23 mouse cellular contexts compared by ENCODE assay signal in the genomic region with DNA sequence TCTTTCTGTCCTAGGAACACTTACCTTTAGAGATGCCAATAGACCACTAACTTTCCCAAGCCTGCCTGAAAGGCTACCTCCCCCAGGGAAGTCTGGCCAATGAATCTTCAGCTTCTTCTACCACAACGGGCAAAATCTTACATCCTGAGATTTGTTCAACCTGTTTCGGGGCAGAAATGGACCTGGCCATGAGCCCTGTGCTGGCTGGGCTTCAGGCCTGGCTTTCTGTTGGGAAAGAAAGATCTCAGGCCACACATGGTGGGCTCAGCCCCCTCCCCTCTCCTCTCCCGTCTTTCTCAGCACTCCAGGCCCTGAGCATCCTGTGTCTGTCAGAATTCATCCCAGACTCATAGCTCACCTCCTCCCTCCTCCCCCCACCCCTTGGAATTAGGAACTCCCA.
DNase-seq lines count a peak whose midpoint lies in the region; ATAC-seq and TF ChIP-seq lines count a peak whose summit lies in the region.
"Had no signal": no experiment of that assay in that cellular context is flagged by ENCODE, and none has a peak within 500 bp of the region (broad histone marks: within the 10 kb centered on the region; RNA-seq: fewer than 3 reads in every experiment).

No protein-coding gene starts in this region.

- intact Hi-C loops in left cerebral cortex, adult 2 months (cut with DNase I): no loop called here
- intact Hi-C loops in left cerebral cortex, postnatal 14 days (cut with DNase I): loop anchor here (5.0 kb wide), 1 partner anchor 229 kb away; a partner anchor contains a TSS

- no peaks in the 10 kb centered on the region for H3K36me3 ChIP-seq in forebrain, embryonic 13.5 days (ENCODE audit: poor library complexity, severe bottlenecking)
- H3K36me3 ChIP-seq in forebrain, embryonic 10.5 days (replicated peaks): peaks cover 32% of the 10 kb centered on the region
- H3K36me3 ChIP-seq in embryonic facial prominence, embryonic 10.5 days (replicated peaks): peaks cover 30% of the 10 kb centered on the region
- H3K36me3 ChIP-seq: embryonic facial prominence, embryonic 12.5 days; forebrain, embryonic 12.5 days; forebrain, embryonic 15.5 days; G1E had no signal

- 0 out of 2 replicates have a peak overlapping the region, but pooled peaks have one; percentile 7 for H3K27ac ChIP-seq in forebrain, embryonic 13.5 days
- no peak overlapping the region for H3K27ac ChIP-seq in forebrain, embryonic 10.5 days
- peak overlapping the region; percentile 34; the same call in 1 of the 2 replicates for H3K27ac ChIP-seq in left cerebral cortex, adult 2 months
- 0 out of 2 replicates have a peak overlapping the region, but pooled peaks have one; percentile 10 for H3K27ac ChIP-seq in embryonic facial prominence, embryonic 10.5 days (replicated peaks)
- H3K27ac ChIP-seq: embryonic facial prominence, embryonic 12.5 days; forebrain, embryonic 12.5 days; forebrain, embryonic 15.5 days had no signal

- H3K9me3 ChIP-seq in forebrain, embryonic 13.5 days (replicated peaks): no peaks in the 10 kb centered on the region
- no peaks in the 10 kb centered on the region for H3K9me3 ChIP-seq in forebrain, embryonic 10.5 days
- no peaks in the 10 kb centered on the region for H3K9me3 ChIP-seq in embryonic facial prominence, embryonic 10.5 days
- H3K9me3 ChIP-seq: embryonic facial prominence, embryonic 12.5 days; forebrain, embryonic 12.5 days; forebrain, embryonic 15.5 days; G1E had no signal

- 62% methylated on average over 3 of the region's 3 CpGs for whole genome bisulfite sequencing in forebrain, embryonic 13.5 days
- 66% methylated on average over 3 of the region's 3 CpGs for WGBS in forebrain, embryonic 10.5 days
- WGBS in embryonic facial prominence, embryonic 10.5 days: 61% methylated on average over 3 of the region's 3 CpGs

- H3K4me3 ChIP-seq in forebrain, embryonic 13.5 days: no peak overlapping the region
- no peak overlapping the region for H3K4me3 ChIP-seq in forebrain, embryonic 10.5 days
- H3K4me3 ChIP-seq in left cerebral cortex, adult 2 months: no peak overlapping the region
- no peak overlapping the region for H3K4me3 ChIP-seq in embryonic facial prominence, embryonic 10.5 days
- H3K4me3 ChIP-seq: embryonic facial prominence, embryonic 12.5 days; forebrain, embryonic 12.5 days; forebrain, embryonic 15.5 days had no signal

- H3K4me1 ChIP-seq in forebrain, embryonic 13.5 days: peaks cover 35% of the 10 kb centered on the region
- peaks cover 50% of the 10 kb centered on the region for H3K4me1 ChIP-seq in forebrain, embryonic 10.5 days
- H3K4me1 ChIP-seq in embryonic facial prominence, embryonic 10.5 days: peaks cover 31% of the 10 kb centered on the region

- ATAC-seq in cerebellum, adult (ENCODE audit: insufficient number of reproducible peaks, low FRiP score, low TSS enrichment): no peak
- ATAC-seq in forebrain, embryonic 13.5 days: no peak
- ATAC-seq: activated CD4-positive, CD25-positive, alpha-beta regulatory T cell, adult 4 months; CD4-positive, CD25-positive, alpha-beta regulatory T cell, adult 4 months; forebrain, embryonic 15.5 days; Patski had no signal

- H3K9ac ChIP-seq in forebrain, embryonic 13.5 days: no peak overlapping the region
- H3K9ac ChIP-seq: embryonic facial prominence, embryonic 12.5 days; forebrain, embryonic 12.5 days; forebrain, embryonic 15.5 days; forebrain, postnatal 0 days had no signal

- no peak for TF ChIP-seq CTCF in left cerebral cortex, adult 2 months (IDR thresholded peaks at IDR 0.05)

- no peak overlapping the region for H3K4me2 ChIP-seq in forebrain, embryonic 13.5 days
- H3K4me2 ChIP-seq: embryonic facial prominence, embryonic 12.5 days; forebrain, embryonic 12.5 days; forebrain, embryonic 15.5 days had no signal

- no peaks in the 10 kb centered on the region for H3K27me3 ChIP-seq in forebrain, embryonic 13.5 days
- no peaks in the 10 kb centered on the region for H3K27me3 ChIP-seq in forebrain, embryonic 10.5 days (ENCODE audit: poor library complexity, severe bottlenecking)
- H3K27me3 ChIP-seq in embryonic facial prominence, embryonic 10.5 days (replicated peaks; ENCODE audit: low read depth, poor library complexity, severe bottlenecking): no peaks in the 10 kb centered on the region
- H3K27me3 ChIP-seq: embryonic facial prominence, embryonic 12.5 days; forebrain, embryonic 12.5 days; forebrain, embryonic 15.5 days had no signal

- DNase-seq in cerebellum, postnatal 10 days: peak; percentile 60 to 66
- no peak for DNase-seq in forebrain, embryonic 10.5 days (ENCODE audit: extremely low spot score, low spot score)
- no peak for DNase-seq in left cerebral cortex, adult 2 months (ENCODE audit: extremely low spot score in 1 of 2, low spot score in 2 of 2)
- no peak for DNase-seq in left cerebral cortex, postnatal 14 days (ENCODE audit: low spot score in 2 of 2)
- DNase-seq in embryonic facial prominence, embryonic 10.5 days (ENCODE audit: low spot score): no peak
- DNase-seq: adrenal gland, adult 8-10 months; adrenal gland, postnatal 14 days; adrenal gland, postnatal 36 days; B cell, adult 2 months; cerebellum, adult 11 months; cerebellum, adult 18-20 months; cerebellum, adult 9-10 months; embryo, embryonic 11 days; forebrain, postnatal 0 days had no signal

Comparison
In these comparisons a context has a peak if more than half of its experiments do, and no peak if none do; other contexts are left out.
1. DNase-seq: peak in cerebellum, postnatal 10 days (2 of 2); none in forebrain, embryonic 10.5 days (single experiment), left cerebral cortex, adult 2 months (0 of 2), left cerebral cortex, postnatal 14 days (0 of 2) and embryonic facial prominence, embryonic 10.5 days (single experiment).